Mouse (Mus musculus): ENCODE data around the gene Acsbg1.

Acsbg1 gene

GRCm38 (mm10) chr9:54671962-54672361 is 10.3 kb upstream of the Acsbg1 start:
- DNase-seq (ENCODE audit: low spot score in 2 of 2): no peak

- peak in 1 of 2 experiments; percentile 62 for DNase-seq (ENCODE audit: low spot score in 2 of 2)
Measured at GRCm38 (mm10) chr9:54668455-54668854, 6.8 kb upstream of the Acsbg1 start.

DNA sequence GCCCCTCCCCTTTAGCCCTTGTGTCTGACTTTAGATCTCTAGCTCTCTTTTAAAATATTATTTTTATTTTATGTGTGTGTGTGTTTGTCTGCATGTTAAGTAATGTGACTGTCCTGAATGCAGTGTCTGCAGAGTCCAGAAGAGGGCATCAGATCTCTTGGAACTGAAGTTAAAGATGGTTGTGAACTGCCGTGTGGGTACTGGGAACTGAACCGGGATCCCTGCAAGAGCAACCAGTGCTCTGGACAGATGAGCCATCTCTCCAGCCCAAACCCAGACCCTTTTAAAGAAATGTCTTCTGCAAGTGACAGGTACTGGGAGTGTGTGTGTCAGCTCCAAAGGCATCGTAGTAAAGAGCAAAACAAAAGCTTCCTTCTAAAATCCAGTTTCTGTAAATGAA is 4.4 kb upstream of the Acsbg1 start:
- DNase-seq (ENCODE audit: low spot score in 2 of 2): no peak

GRCm38 (mm10) chr9:54664358-54664757 is 2.7 kb upstream of the Acsbg1 start:
- peak in 1 of 2 experiments; percentile 20 for DNase-seq (ENCODE audit: low spot score in 2 of 2)

DNA sequence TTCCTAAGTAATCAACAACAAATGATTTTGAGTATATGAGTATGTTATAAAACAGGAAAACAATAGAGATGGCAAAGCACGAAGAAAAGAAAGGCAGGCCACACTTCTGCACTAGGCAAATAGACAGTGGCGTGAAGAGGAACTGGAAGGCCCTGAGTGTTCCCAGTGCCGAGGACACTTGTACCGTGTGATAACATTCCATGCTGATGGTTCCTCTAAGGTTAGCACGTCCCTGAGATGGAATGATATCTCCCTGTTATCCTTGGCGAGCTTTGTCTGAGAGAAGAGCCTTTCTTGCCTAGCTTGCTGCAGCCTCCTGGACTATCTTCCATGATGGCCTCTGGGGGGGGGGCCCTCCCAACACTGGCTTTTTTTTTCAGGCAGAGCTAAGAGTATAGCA is 2.9 kb downstream of the Acsbg1 start:
- DNase-seq (ENCODE audit: low spot score in 2 of 2): no peak

GRCm38 (mm10) chr9:54656402-54656801 is 5.3 kb downstream of the Acsbg1 start:
- no peak for DNase-seq (ENCODE audit: low spot score in 2 of 2)

DNA sequence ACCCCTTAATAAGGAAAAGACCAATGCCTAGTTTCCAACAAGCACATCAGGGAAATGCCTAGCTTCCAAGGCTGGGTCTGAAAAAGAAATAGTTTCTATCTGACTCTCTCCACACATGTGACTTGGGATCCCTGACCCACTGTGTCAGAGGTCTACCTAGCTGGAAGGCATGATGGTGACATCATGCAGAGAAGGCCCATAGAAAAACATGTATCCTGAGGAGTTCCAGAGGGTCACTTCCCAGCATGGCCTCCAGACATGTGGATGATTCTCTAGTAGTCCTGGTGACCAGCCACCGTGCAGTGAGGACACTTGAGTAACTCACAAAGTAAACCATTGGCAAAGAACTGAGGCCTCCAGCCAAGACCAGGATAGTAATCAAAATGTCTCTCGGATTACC is 5.8 kb downstream of the Acsbg1 start:
- no peak for DNase-seq (ENCODE audit: low spot score in 2 of 2)

DNA sequence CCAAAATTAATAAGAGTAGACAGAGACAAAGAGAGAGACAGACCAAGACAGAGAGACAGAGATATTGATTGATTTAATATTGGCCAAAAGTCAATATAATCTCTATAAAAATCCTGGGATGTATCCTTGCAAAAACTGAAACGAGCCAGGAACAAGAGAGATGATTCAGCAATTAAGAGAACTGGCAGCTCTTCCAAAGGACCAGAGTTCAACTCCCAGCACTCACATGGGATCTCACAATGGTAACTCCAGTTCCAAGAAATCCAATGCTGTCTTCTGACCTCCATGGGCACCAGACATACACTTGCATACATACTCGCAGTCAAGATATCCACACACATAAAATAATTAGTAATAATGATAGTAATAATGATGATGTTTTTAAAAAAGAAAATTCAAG is 8.9 kb downstream of the Acsbg1 start:
- DNase-seq (ENCODE audit: low spot score in 2 of 2): no peak

DNA sequence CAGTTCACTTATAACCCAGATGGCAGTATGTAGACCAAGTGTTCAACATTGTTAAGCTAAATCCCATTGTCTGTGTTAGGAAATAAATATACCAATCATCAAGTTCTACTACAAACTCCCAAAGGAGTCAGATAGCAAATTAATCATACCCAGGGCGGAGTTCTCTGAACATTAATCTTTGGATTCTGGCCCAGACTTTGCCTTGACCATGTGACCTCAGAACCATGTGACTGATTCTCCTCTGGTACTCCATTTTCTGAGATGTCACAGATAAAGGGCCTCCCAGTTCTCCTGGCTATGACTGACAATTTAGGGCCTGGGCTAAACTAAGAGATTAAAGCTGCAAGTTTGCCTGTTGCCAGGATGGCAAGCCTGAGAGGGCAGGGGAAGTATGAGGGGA is 12.3 kb downstream of the Acsbg1 start:
- no peak for DNase-seq (ENCODE audit: low spot score in 2 of 2)

DNA sequence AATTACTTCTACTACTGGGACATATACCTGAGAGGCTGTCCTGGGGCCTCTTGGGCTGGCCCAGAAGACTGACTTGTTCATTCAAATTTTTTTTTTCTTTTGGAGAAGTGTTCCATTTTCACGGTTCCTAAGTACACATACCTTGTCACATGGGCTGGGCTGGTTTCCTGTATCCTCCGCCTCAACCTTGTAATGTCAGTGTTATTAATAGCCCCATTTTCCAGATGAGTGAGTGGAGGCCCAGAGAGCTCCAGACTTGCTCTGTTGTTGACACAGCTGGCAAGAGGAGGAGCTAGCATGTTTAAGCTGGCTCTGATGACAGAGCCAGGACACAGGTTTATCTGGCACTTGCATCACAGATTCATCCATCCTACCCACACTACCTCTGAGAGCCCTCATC is 14.2 kb downstream of the Acsbg1 start:
- DNase-seq (ENCODE audit: low spot score in 2 of 2): no peak

DNA sequence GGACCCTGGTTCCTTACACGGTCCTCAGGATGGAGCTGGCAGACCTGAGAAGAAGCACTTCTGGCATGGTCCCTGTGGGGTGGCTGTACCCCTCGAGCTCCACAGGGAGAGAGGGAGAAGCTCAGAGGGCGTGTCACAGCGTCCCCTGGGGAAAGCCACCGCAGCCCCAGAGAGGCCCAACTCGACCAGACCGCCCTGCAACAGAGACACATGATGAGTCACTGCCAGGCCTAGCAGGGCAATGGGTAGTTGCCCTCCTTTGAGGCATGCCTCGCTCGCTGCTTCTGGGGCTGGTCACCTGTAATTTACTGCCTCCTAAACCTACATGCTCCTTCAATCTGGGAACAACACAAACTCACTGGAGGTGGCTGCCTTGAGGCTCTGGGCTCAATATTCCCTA is 15.4 kb downstream of the Acsbg1 start:
- no peak for DNase-seq (ENCODE audit: low spot score in 2 of 2)

DNA sequence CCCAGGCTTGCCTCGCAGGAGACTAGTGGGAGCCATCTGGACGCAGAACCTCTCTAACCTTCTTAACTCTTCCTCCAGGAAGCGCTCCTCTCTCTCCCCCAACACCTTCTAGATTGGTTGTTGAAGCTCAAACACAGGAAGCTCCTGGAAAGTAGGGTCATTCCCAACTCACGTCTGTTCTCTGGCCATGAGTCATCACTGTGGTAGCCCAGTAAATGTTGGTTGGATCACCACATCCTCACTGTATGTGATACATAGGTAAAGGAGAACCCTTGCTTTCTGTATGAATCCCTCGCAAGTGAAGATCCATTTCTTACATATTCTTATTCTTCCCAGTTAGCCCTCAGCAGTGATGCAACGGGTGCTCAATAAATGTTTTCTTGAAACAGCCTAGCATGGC is 16.1 kb downstream of the Acsbg1 start:
- no peak for DNase-seq (ENCODE audit: low spot score in 2 of 2)

DNA sequence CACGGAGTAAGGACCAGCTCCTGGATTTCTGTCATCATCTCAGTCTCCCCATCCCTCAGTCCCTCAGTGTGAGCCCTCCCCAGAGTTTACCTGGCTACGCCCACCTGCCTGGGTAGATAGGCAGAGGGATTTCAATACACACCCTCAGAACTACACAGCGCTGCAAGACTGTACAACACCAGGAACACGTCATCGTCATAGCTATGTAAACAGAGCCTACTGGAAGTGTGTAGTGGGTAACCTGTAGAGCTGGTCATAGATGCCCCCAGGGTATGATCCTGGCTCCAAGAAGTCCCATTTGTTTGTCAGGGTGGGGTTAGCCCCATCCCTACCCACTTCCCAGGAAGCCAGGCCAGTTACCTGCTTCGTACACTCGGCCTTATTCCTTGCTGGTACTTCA is 18.5 kb downstream of the Acsbg1 start:
- no peak for DNase-seq (ENCODE audit: low spot score in 2 of 2)

DNA sequence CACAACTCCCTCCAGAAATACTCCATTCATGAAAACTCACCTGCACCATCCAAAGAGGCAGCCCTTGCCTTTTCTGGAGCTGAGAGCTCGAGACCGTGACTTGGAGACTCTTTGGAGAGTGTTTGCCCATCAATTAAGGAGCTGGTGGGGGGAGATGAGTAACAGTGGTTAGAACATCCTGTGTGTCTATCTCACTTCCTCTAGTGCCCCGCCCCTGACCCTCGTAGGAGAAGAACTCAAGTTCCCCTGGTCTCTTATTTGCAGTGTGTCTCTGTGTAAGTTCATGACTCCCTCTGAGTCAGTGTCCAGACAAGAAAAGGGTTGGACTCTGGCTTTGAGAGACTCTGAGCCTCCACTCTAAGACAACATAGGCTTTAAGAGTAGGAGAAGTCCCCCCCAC is 19.1 kb downstream of the Acsbg1 start:
- no peak for DNase-seq (ENCODE audit: low spot score in 2 of 2)

GRCm38 (mm10) chr9:54642149-54642548 is 19.5 kb downstream of the Acsbg1 start:
- no peak for DNase-seq (ENCODE audit: low spot score in 2 of 2)

GRCm38 (mm10) chr9:54641548-54641947 is 20.1 kb downstream of the Acsbg1 start:
- no peak for DNase-seq (ENCODE audit: low spot score in 2 of 2)

GRCm38 (mm10) chr9:54639192-54639591 is 22.5 kb downstream of the Acsbg1 start:
- DNase-seq (ENCODE audit: low spot score in 2 of 2): no peak

- DNase-seq (ENCODE audit: low spot score in 2 of 2): no peak
Measured at GRCm38 (mm10) chr9:54637510-54638314, 24.0 kb downstream of the Acsbg1 start.

GRCm38 (mm10) chr9:54633401-54633800 is 28.3 kb downstream of the Acsbg1 start:
- no peak for DNase-seq (ENCODE audit: low spot score in 2 of 2)

GRCm38 (mm10) chr9:54630905-54631304 is 30.8 kb downstream of the Acsbg1 start:
- DNase-seq (ENCODE audit: low spot score in 2 of 2): no peak

DNA sequence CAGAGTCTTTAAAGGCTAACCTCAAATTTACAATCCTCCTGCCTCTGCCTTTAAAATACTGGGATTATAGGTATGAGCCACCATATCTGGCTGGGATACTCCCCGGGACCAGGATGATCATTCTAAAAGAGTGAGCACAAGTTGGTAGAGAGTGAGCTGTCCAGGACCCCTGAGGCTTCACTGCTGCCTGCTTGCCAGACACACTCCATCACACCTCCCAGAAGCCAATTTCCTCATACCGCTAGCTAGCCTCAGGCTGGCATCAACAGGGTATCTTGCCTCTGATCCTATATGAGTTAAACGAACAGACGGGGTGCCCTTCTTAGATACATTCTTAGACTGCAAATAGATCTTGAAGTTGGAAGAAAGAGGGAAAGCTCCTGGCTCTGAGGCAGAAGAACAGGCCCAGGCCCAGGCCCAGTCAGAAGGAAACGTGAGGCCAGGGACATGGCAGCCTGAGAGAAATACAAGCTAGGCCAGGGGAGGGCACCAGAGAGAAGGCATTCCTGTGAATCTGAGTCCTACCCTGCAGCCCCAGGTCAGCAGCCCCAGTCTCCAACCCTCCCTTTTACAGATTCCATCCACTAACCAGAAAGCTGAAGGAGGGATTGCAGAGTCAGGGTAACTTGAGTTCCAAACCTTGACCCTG is 31.9 kb downstream of the Acsbg1 start:
- DNase-seq (ENCODE audit: low spot score in 2 of 2): no peak

- peak in 1 of 2 experiments; percentile 34 for DNase-seq (ENCODE audit: low spot score in 2 of 2)
Measured at GRCm38 (mm10) chr9:54628752-54629151, 32.9 kb downstream of the Acsbg1 start.

DNA sequence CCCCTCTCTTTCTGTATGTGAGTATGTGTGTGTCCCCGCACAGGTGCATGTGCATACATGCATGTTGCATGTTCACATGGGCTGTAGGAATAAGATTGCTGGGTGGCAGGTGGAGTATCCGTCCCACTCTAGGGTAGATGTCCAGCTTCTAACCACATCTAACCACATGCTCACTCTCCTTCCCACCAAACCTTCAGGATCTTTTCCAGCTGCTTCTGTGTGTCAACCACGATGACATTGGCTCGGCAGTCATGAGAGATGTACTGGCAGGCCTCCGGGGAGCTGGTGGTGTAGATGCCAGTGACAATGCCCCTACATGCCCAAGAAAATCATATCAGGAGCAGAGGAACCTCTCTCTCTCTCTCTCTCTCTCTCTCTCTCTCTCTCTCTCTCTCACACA is 34.4 kb downstream of the Acsbg1 start:
- no peak for DNase-seq (ENCODE audit: low spot score in 2 of 2)
